Mouse (Mus musculus) hindlimb bud, embryonic 11.5 days (tissue): ENCODE measurements around the gene Gm14137.

Experiments
- DNase-seq: peaks from one replicate; pipeline ENCODE4 v3.0.0-alpha.2; 2012; ENCODE audit warnings: low read depth, low spot score; ENCODE audit errors: extremely low spot score

The Gm14137 gene

GRCm38 (mm10) chr2:119173991-119174651 lies at the start of gene Gm14137:
Gene Gm14137, plus strand, starts transcription at chr2:119174509.
- DNase-seq = no peak

DNA sequence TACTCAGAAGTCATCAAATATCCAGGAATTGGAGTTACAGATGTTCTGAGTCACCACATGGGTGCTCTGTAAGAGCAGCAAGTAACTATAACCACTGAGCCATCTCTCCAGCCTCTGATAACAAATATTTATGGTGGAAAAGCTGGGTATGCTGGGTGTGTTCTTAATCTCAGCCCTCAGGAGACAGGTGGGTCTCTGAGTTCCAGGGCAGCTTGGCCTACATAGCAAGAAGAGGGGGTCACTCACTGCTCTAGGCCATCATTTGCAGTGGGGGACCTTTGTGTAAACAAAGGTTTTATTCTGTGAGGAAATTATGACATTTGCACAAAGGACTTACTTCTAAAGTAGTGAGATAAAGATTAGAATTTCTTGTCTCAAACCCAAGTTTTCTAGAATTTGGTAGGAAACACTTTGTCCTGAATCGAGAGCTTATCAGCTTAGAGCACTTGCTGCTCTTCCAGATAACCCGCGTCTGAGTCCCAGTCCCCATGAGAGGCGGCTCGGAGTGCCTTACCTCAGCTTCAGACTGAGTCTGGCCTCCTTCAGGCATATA lies 37.9 kb upstream of the Gm14137 start:
- DNase-seq = no peak

DNA sequence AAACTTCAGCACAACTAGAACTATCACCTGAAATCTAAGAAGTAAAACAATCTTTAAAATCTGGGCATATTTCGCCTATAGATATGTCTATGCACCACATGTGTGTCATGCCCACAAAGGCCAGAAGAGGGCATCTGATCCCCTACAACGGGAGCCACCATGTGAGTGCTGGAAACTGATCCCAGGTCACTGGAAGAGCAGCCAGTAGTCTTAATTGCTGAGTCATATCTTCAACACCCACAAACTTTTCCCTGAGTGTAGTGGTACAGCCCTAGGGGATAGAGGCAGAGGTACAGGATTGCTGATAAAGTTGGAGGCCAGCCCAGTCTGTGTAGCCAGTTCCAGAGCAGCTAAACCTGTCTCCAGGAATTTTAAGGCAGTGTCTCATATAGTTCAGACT lies 29.1 kb upstream of the Gm14137 start:
- no peak for DNase-seq

DNA sequence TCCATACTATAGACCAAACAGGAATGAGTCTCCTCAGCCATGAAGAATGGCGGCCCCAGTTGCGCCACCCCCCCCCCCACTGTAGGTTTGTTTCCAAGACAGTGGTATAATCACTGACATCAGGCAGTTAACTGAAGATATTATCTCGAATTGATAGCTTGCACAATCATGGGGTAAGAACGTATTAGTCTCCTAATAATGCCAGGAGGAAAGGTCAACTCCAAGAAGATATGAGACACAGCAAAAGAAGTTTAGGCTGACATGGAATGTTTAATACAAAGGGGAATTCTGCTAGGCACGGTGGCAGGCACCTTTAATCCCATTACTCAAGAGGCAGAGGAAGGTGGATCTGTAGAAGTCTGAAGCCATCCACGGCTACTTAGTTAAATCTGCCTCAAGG lies 27.9 kb upstream of the Gm14137 start:
- no peak for DNase-seq

GRCm38 (mm10) chr2:119147160-119147678 lies 27.1 kb upstream of the Gm14137 start:
- DNase-seq = no peak

GRCm38 (mm10) chr2:119147775-119148174 lies 26.5 kb upstream of the Gm14137 start:
- no peak for DNase-seq

DNA sequence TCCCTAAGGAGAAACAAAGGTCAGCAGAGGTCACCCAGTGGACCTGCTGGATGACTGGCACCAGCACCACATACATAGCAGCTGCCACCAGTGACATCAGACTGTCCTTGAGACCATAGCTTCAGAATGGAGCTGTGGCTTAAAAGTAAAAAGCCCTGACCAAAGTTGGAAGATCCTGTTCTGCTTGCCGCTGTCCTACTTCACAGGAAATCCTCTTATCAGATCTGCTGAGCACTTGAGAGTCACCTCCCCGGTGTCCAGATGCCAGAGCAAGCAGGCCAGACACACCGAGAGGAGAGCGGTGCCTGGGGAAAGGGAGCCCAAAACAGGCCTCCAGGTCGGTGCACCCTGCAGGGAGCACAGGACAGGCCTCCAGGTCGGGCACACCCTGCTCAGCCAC lies 22.1 kb upstream of the Gm14137 start:
- no peak for DNase-seq

GRCm38 (mm10) chr2:119154683-119155082 lies 19.6 kb upstream of the Gm14137 start:
- no peak for DNase-seq

DNA sequence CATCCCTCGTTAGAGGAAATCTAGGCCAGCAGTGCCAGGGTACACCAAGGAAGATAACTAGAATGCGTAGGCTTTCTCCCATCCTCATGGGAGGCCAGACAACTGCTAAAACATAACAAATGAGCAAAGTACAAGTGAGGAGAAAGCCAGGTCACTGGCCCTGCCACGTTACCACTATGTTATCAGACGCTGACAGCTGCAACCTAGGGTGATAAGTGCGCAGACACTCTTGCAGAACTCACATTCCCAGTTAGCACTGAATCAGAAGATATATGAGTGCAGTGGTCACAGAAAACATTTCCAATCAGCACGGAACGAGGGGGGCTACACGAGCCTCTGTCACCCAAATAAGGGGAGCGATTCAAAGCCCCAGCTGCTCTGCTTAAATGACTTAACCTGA lies 18.9 kb upstream of the Gm14137 start:
- no peak for DNase-seq

- DNase-seq = no peak
Measured at GRCm38 (mm10) chr2:119156081-119156680, 18.1 kb upstream of the Gm14137 start.

GRCm38 (mm10) chr2:119156681-119157572 lies 17.4 kb upstream of the Gm14137 start, which contains the start of gene Rmdn3:
Gene Rmdn3, minus strand, starts transcription at chr2:119157034.
- peak; percentile 85 for DNase-seq

DNA sequence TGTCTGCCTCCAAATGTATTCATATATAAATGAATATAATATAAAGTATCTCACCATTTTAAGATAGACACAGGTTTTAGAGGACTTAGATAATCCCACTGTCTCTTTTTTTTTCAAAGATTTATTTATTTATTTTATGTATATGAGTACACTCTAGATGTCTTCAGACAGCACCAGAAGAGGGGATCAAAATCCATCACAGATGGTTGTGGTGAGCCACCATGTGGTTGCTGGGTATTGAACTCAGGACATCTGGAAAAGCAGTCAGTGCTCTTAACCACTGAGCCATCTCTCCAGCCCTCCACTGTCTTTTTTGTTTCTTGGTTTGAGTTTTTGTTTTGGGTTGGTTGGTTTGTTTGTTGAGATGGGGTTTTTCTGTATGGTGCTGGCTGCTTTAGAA lies 16.5 kb upstream of the Gm14137 start:
- DNase-seq = no peak

GRCm38 (mm10) chr2:119161247-119161646 lies 13.1 kb upstream of the Gm14137 start:
- DNase-seq = no peak

DNA sequence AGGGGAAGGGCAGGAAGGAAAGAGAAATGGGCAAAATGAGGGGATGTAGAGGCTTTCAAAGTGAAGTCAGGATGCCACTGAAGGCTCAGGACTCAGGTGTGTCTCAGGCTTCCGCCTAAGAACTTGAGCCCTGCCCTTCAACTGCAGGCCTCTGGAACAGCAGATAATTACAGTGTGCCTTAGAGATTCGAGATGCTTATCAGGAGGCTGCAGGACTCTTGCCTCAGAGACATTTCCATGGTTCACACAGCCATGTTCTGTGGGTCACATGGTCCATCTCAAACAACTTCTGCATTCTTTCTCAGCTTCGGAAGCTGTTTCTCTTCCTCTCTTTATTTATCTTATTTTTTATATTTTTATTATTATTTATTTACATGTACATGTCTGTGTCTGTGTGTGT lies 11.2 kb upstream of the Gm14137 start:
- DNase-seq = no peak

GRCm38 (mm10) chr2:119163999-119164398 lies 10.3 kb upstream of the Gm14137 start:
- DNase-seq = no peak

- no peak for DNase-seq
Measured at GRCm38 (mm10) chr2:119165401-119165800, 8.9 kb upstream of the Gm14137 start.

GRCm38 (mm10) chr2:119166901-119167865 lies 7.1 kb upstream of the Gm14137 start, which contains the start of gene Gchfr:
Gene Gchfr, plus strand, starts transcription at chr2:119167773.
- DNase-seq = no peak

DNA sequence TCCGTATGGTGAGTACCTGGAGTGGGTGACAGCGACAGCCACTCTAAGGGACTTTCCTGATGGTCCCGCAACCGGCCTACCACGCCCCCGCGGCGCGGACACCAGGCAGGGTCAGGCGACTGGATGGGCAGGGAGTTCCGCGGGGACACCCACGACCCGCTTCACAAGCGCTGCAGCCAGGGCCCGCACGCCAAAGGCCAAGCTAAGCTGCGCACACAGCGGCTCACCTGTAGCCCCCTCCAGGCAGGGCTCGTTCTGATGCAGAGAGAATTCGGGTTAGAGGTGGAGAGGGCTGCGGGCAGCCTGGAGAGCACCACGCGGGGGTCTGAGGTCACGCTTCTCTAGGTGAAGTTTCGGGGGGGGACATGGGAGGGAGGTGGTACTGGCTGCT lies 6.4 kb upstream of the Gm14137 start:
- DNase-seq = no peak

- DNase-seq = no peak
Measured at GRCm38 (mm10) chr2:119170282-119170681, 4.0 kb upstream of the Gm14137 start.

DNA sequence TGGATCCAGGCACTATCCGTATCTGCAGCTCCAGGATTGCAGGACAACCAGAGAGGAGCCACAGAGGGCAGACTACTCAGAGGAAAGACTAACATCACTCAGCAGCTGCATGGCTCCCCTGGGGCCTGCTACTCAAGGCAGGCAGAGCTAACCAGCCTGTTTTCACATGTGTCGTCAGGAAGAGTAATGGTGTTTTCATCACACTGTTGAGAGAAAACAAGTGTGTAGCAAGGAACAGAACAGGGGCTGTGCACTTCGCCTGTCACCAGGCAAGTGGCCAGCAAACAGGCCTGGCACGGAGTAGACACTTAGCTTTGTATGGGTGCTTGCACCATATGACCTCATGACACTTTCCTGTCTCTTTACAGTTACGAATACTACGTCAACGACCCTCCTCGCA lies 2.7 kb upstream of the Gm14137 start:
- DNase-seq = no peak
